Mouse (Mus musculus): ENCODE data around the gene Mier1. TPM values are rescaled to one million over a fixed set of nuclear protein-coding genes. Genes with fewer than 3 reads are reported as not detected.

The Mier1 gene
- 260 and 265 TPM in 2 replicates for total RNA-seq (2017)

DNA sequence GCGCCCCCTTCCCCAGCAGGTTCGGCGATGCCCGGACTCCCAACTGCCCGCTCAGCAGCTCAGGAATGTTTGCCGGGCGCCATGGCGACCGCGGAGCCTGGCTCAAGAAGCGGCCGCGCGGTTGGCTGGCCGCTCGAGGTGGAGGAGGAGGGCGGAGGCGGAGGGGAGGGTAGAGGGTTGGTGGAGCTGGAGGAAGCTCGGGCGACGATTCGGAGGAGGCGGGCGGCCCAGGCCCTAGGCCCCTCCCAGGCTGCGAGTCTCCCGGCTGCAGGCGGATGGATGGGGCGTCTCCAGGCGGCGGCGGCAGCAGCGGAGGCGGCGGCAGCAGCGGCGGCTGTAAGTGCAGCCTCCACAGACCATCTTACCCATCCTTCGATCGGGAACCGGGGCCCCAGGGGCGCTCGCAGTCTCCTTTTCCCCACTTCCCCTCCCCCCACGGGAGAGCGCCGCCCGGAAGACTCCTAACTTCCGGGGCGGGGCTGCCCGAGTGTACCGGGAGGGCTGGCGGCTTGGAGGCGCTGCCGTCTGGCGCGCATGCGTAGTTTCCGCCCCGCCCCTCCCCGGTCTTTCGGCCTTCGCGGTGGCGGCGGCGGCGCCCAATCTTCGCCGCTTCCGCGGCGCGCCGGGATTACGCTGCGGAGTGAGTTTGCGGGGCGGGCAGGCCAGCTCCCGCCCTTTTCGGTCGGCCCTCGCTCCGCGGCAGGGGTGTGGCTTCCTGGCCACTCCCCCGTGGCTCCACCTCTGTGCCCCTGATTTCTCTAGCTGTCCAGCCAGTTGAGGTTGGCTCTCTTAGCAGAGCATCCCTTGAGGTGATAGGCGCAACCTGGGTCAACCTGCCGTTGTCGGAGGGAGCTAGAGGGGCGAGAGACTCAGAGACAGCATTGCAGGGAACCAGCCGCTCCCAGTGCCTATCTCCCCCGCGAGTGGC lies at the start of gene Mier1, which contains the start of gene Wdr78:
TSS of gene Mier1 (plus strand) at position 207 of the 928 bp plus-strand sequence.
TSS of gene Wdr78 (minus strand) at position 372 of the 928 bp plus-strand sequence.
- peak; percentile 92 for ATAC-seq (ENCODE audit: extremely low read depth, insufficient number of reproducible peaks, low FRiP score, poor library complexity, severe bottlenecking)

DNA sequence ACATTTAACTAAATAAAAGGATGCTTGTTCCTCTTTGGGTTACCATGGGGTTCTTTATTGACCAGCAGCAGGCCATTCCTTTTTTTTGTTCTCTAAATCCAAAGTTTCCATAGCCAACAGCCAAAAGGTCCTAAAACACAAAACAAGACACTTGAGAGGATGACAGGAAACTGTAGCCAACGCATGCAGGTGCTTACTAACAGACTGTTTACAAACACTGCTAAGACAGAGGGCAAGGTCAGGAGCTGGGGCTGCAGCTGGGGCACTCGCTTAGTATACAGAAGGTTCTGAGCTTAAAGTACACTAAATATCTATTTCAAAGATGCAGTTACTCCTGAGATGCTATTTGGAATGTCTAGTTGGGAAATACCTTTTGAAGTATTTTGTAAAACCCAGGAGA lies 49.8 kb upstream of the Mier1 start:
- ATAC-seq (ENCODE audit: extremely low read depth, insufficient number of reproducible peaks, low FRiP score, poor library complexity, severe bottlenecking) = no peak

DNA sequence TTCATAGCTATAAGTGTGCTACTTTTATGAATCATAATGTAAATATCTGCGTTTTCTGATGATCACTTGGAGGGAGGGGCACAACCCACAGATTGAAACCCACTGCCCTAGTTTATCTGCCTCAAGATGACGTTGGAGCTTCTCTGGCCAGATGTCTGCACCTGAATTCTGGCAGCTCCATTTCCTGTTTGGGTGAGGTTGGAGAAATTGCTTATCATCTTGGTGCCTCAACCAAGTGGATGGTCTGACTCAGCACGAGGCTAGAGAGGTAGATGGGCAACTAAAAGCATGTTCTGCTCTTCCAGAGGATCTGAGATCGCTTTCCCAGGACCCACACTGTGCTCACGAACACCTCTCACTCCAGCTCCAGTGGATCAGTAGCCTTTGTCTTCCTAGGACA lies 49.2 kb upstream of the Mier1 start:
- ATAC-seq (ENCODE audit: extremely low read depth, insufficient number of reproducible peaks, low FRiP score, poor library complexity, severe bottlenecking) = no peak

DNA sequence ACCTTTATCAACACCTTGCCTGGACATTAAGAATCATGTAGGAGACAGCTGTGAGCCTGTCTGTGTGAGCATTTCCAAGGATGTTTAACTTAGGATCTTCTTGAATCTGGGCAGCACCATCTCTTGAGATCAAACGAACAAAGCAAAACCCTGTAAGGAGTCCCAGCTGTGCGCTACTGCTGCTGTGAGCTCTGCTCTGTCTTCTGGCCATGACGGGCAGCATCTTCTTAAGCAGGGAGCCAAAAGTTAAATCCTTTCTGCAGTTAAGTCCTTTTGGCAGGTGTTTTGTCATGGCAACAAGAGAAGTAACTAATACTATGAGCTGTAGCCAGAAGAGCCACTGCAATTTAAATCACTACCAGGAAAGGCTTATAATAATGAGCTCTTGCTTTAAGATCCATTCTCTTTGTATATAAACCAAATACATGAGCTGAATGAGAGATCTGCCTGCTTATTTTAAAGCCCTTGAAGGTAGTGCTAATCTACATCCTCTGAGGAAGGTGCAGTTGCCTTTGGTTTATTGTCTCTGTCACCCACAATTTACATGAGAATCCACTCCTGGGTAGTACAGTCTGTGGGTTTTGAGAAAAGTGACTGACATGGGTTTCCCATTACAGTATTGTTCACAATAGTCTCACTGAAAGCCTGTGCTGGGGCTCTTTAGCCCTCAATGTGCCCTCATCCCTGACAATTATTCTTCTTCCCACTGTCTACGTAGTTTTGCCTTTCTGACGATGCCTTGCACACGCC lies 46.1 kb upstream of the Mier1 start:
- ATAC-seq (ENCODE audit: extremely low read depth, insufficient number of reproducible peaks, low FRiP score, poor library complexity, severe bottlenecking) = no peak

- ATAC-seq (ENCODE audit: extremely low read depth, insufficient number of reproducible peaks, low FRiP score, poor library complexity, severe bottlenecking) = no peak
These were observed 43.6 kb upstream of the Mier1 start for GRCm38 (mm10) chr4:103070631-103071030.

DNA sequence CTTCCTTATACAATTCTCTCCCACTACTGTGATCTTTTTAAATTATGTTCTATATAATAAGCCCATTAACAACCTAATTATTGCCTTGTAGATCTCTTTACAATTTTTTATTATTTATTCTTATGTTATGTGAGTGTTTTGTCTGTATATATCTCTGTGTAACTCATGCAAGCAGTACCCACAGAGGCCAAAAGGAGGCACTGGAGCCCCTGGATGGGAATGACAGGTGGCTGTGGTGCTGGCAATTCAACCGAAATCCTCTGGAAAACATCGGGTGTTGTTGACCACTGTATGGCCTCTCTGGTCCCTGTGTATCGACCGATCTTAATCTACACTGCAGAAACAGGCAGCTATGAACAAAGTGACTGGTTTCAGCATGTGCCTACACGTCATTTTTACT lies 29.0 kb upstream of the Mier1 start:
- no peak for ATAC-seq (ENCODE audit: extremely low read depth, insufficient number of reproducible peaks, low FRiP score, poor library complexity, severe bottlenecking)

- ATAC-seq (ENCODE audit: extremely low read depth, insufficient number of reproducible peaks, low FRiP score, poor library complexity, severe bottlenecking) = no peak
These were observed 18.3 kb upstream of the Mier1 start for GRCm38 (mm10) chr4:103095921-103096320.

DNA sequence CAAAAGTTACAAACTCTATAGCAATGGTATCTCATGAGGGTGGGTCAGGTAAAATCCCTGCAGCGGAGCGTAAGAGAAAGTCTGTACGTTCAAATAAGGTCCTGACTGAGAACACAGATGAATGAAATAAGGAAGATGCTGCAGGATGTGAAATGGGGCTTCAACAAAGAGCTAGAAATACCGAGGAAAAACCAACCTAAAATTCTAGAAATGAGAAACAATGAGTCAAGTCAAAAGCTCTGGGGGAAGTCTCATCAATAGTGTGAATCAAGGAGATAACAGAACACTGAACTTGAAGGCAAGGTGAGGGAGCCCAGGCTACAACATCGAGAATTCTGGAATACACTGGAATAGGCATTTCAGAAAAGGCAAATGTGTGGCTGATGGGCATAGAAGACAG lies 15.7 kb upstream of the Mier1 start:
- no peak for ATAC-seq (ENCODE audit: extremely low read depth, insufficient number of reproducible peaks, low FRiP score, poor library complexity, severe bottlenecking)

GRCm38 (mm10) chr4:103112651-103113050 lies 1.5 kb upstream of the Mier1 start:
- no peak for ATAC-seq (ENCODE audit: extremely low read depth, insufficient number of reproducible peaks, low FRiP score, poor library complexity, severe bottlenecking)

GRCm38 (mm10) chr4:103113402-103113801 lies 788 bp upstream of the Mier1 start:
- ATAC-seq (ENCODE audit: extremely low read depth, insufficient number of reproducible peaks, low FRiP score, poor library complexity, severe bottlenecking) = no peak

DNA sequence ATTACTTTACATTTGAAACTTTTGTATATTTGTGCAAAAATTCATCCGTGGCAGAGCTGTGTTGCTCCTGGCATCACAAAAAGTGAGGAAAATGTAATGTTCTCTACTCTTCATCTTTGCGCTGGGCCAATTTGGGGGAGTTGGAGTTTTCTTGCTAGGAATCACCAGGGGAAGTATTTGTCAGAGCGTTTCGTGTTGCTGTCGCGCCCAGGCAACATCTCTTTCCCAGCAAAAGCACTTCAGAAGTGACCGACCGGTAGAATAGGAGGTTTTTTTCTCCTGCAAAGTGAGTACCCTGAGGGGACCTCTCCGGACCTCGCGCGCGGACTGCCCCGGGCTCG lies 4.7 kb downstream of the Mier1 start:
- ATAC-seq (ENCODE audit: extremely low read depth, insufficient number of reproducible peaks, low FRiP score, poor library complexity, severe bottlenecking) = no peak

DNA sequence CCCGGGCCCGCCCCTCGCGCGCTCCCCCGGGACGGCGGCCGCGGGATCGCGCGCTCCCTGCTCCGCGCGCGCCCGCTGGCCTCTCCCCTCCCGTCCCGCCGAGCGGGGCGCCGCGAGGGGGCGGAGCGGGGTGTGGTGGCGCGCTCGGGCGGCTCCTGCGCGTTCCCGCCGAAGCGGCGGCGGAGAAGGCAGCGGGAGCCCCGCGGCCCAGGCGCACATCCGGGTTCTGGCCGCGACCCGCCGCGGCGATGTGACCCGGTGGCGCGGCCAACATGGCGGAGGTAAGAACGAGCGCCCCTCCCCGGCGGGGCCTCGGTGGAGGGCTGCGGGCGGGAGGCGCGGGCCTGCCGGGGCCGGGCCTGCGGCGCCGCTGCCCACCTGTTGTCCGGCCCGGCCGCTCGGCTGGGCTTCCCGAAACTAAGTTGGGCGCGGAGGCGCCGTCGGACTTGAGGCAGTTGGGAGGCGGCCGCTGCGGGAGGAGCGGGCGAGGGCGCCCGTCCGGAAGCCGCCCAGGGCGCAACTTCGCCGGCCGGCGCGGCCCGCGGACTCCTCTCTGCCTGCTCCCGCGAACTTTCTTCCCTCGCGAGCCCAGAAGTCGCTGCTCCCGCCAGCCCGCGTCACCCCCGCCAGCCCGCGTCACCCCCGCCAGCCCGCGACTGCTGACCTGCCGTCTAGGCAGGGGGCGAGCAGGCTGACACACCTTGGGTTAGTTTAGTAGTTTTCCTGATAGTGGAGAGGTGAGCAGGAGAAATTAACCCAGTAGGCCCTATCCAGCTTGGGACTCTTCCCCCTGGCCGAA lies 5.2 kb downstream of the Mier1 start:
- peak; percentile 14; the same call in 1 of the 2 replicates for ATAC-seq (ENCODE audit: extremely low read depth, insufficient number of reproducible peaks, low FRiP score, poor library complexity, severe bottlenecking)

DNA sequence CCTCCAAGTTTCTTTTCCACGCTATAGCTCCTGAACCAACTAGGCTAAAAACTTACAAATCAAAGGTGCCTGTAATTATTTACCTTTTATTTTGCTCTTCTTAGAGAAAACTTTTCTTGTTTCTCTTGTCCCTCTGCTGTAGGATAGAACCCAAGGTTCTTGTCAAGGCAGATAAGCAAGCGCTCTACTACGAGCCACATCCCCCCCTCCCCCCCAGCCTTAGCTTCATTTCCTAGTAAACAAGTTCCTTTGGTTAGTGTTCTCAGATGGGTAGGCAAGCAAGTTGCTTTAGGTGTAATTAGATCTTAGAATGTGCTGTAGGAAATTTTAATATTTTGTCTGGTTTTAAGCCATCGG lies 5.8 kb downstream of the Mier1 start:
- no peak for ATAC-seq (ENCODE audit: extremely low read depth, insufficient number of reproducible peaks, low FRiP score, poor library complexity, severe bottlenecking)

GRCm38 (mm10) chr4:103120395-103120794 lies 6.2 kb downstream of the Mier1 start:
- no peak for ATAC-seq (ENCODE audit: extremely low read depth, insufficient number of reproducible peaks, low FRiP score, poor library complexity, severe bottlenecking)

GRCm38 (mm10) chr4:103120874-103121389 lies 6.7 kb downstream of the Mier1 start:
- ATAC-seq (ENCODE audit: extremely low read depth, insufficient number of reproducible peaks, low FRiP score, poor library complexity, severe bottlenecking) = no peak

DNA sequence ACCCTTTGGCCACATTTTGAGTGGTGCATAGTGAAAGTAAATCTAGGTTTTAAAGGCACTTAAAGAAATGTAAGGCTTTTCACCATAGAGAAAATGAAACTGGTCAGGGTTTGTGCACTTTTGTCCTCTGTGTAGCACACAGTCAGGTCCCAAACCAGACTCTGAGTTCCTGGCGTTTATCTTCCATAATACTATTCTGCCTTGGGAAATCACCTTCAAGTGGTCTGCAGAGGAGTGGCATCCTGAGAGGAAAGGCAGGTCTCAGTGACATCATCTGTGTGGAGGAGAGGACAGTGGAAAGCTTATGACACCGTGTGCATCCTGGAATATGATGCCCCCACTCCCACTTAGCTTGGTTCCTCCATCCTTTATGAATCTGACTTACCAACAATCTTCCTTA lies 8.9 kb downstream of the Mier1 start:
- ATAC-seq (ENCODE audit: extremely low read depth, insufficient number of reproducible peaks, low FRiP score, poor library complexity, severe bottlenecking) = no peak

DNA sequence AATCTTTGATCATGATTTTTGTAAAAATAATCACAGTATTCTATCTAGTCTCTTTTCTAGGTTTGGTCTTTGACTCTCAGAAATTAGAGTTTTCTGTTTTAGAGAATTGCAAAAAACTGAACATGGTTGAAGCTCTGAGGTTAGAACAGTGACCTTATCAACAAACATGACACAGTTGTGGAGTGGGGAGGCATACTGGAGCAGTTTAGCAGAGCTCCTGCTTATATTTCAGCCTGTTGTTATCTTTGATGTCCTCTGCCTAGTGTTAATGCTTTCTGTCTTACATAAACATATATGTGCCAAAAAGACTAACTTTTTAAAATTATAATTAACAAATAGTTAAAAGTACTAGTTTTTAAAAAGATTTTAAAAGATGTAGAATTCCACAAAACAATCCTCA lies 9.4 kb downstream of the Mier1 start:
- ATAC-seq (ENCODE audit: extremely low read depth, insufficient number of reproducible peaks, low FRiP score, poor library complexity, severe bottlenecking) = no peak

DNA sequence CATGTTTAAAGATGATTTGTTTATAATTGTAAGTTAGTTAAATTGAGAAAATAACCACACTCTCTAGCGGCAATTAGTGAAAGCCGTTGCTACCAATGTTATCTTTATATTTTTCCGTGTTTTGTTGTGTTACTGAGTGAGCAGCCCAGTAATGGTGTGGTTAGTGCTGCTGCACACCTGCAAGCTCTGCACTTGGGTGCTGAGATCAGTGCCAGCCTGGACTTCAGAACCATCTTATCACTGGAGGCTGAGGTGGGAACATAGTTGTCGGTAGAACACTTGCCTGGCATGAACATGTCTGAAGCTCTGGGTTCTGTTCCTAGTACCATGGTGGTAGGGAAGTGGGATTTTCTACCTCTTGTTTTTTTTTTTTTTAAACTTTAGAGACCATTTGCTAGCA lies 12.3 kb downstream of the Mier1 start:
- ATAC-seq (ENCODE audit: extremely low read depth, insufficient number of reproducible peaks, low FRiP score, poor library complexity, severe bottlenecking) = no peak

DNA sequence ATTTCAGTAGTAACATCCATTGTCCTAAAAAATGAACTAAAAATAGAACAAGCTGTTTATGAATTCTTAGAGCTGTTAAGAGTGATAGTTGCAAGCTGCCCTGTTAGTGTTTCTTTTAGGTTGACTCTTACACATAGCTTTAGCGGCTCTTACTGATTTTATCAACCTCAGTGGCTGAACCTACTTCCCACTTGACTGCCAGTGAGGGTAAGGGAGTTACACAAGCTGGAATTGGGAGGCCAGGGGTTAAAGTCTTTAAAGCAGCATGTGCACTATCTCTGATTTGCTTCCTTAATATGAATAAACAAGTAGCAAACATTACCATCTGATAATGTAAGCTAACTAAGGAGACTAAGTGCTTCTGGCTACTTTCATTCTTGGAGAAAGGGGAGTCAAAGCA lies 22.8 kb downstream of the Mier1 start:
- no peak for ATAC-seq (ENCODE audit: extremely low read depth, insufficient number of reproducible peaks, low FRiP score, poor library complexity, severe bottlenecking)
